Mouse (Mus musculus): ENCODE measurements around the gene Itga9.

GRCm38 (mm10) chr9:118876902-118877301, 270.4 kb downstream of the Itga9 start:
- TF ChIP-seq CTCF (IDR thresholded peaks at IDR 0.05; ENCODE audit: borderline replicate concordance, insufficient read depth, low read depth, low read length) (no peak), POLR2A (IDR thresholded peaks at IDR 0.05; ENCODE audit: borderline replicate concordance, insufficient read depth, low read length) (no peak)
